ENCODE assay signal across 8 mouse cellular contexts in the genomic region with DNA sequence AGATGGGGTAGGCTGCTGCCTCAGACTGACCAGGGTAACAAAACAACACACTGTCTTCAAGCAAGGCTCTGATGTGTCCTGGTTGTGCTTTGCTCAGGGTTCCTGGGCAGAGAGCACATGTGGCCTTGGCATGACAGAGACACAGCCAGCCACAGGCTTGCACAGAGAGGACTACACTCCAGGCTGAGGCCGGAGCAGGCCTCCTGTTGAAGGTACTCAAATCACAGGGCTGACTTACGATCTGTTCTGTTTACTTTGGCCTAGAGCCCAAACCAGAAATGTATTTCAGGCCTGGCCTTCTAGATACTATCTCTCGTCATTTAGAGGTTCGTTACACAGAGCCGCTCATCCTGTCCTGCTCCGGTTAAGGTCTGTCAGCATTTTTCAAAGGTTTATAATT.
DNase-seq lines count a peak whose midpoint lies in the region; ATAC-seq and TF ChIP-seq lines count a peak whose summit lies in the region.
"Had no signal": no experiment of that assay in that cellular context is flagged by ENCODE, and none has a peak within 500 bp of the region (broad histone marks: within the 10 kb centered on the region; RNA-seq: fewer than 3 reads in every experiment).

No protein-coding gene starts in this region.

- H3K4me2 ChIP-seq in embryonic facial prominence, embryonic 12.5 days (replicated peaks), result no peak overlapping the region

- TF ChIP-seq POLR2A in liver, adult 2 months (IDR thresholded peaks at IDR 0.05; ENCODE audit: extremely low read depth, insufficient read depth, low read length), result no peak

- no peaks in the 10 kb centered on the region for H3K36me3 ChIP-seq in embryonic facial prominence, embryonic 12.5 days
- no peaks in the 10 kb centered on the region for H3K36me3 ChIP-seq in liver, adult 2 months (ENCODE audit: control insufficient read depth, insufficient read depth, low read length)
- no peaks in the 10 kb centered on the region for H3K36me3 ChIP-seq in midbrain, embryonic 10.5 days

- peak; percentile 20 to 25 for DNase-seq in urinary bladder, adult 18-20 months (ENCODE audit: low spot score in 2 of 2)
- DNase-seq in urinary bladder, adult 2 months (ENCODE audit: low spot score), result no peak
- peak; percentile 90 for DNase-seq in liver, adult 2 months (ENCODE audit: extremely low read depth, low read depth, low spot score)
- DNase-seq in yolk sac, embryonic 10.5 days (ENCODE audit: low spot score), result peak; percentile 52
- DNase-seq in right cerebral cortex, postnatal 4 days, result no peak
- no peak for DNase-seq in midbrain, embryonic 10.5 days (ENCODE audit: low spot score)

- WGBS in embryonic facial prominence, embryonic 12.5 days, result 40% methylated on average over 6 of the region's 6 CpGs
- WGBS in liver, adult 2 months, result 7% methylated on average over 6 of the region's 6 CpGs
- WGBS in midbrain, embryonic 10.5 days, result 85% methylated on average over 6 of the region's 6 CpGs

- H3K27ac ChIP-seq in embryonic facial prominence, embryonic 12.5 days, result peak overlapping the region; percentile 61
- no peak overlapping the region for H3K27ac ChIP-seq in liver, adult 2 months (replicated peaks; ENCODE audit: insufficient read depth, low read depth, low read length)
- no peak overlapping the region for H3K27ac ChIP-seq in midbrain, embryonic 10.5 days (replicated peaks)

- H3K79me2 ChIP-seq in liver, adult 2 months (ENCODE audit: control insufficient read depth, insufficient read depth, low read length), result 0 out of 2 replicates have a peak, but pooled peaks cover 4% of the 10 kb centered on the region

- no peak for TF ChIP-seq CTCF in liver, adult 2 months (IDR thresholded peaks at IDR 0.05; ENCODE audit: low read depth, low read length)

- peaks cover 16% of the 10 kb centered on the region for H3K4me1 ChIP-seq in embryonic facial prominence, embryonic 12.5 days
- H3K4me1 ChIP-seq in liver, adult 2 months (ENCODE audit: control insufficient read depth, insufficient read depth, low read length), result peaks cover 5% of the 10 kb centered on the region
- peaks cover 4% of the 10 kb centered on the region; the same call in 1 of the 2 replicates for H3K4me1 ChIP-seq in midbrain, embryonic 10.5 days
- H3K4me1 ChIP-seq: megakaryocyte, embryonic 14.5 days had no signal

- no peak overlapping the region for H3K9ac ChIP-seq in embryonic facial prominence, embryonic 12.5 days
- no peak overlapping the region for H3K9ac ChIP-seq in liver, adult 2 months (ENCODE audit: low read depth, low read length)

- H3K27me3 ChIP-seq in embryonic facial prominence, embryonic 12.5 days, result no peaks in the 10 kb centered on the region
- H3K27me3 ChIP-seq in liver, adult 2 months (ENCODE audit: control insufficient read depth, insufficient read depth, low read length), result no peaks in the 10 kb centered on the region
- peaks cover 9% of the 10 kb centered on the region; the same call in 1 of the 2 replicates for H3K27me3 ChIP-seq in midbrain, embryonic 10.5 days (ENCODE audit: low read depth, poor library complexity, severe bottlenecking)
- H3K27me3 ChIP-seq: megakaryocyte, embryonic 14.5 days had no signal

- peak; percentile 82 for ATAC-seq in embryonic facial prominence, embryonic 12.5 days (ENCODE audit: insufficient number of reproducible peaks, insufficient read depth, low FRiP score, low TSS enrichment)

- H3K9me3 ChIP-seq in embryonic facial prominence, embryonic 12.5 days, result no peaks in the 10 kb centered on the region
- H3K9me3 ChIP-seq in midbrain, embryonic 10.5 days (replicated peaks), result peaks cover 5% of the 10 kb centered on the region; the same call in 1 of the 2 replicates

- no peak overlapping the region for H3K4me3 ChIP-seq in embryonic facial prominence, embryonic 12.5 days
- H3K4me3 ChIP-seq in liver, adult 2 months (ENCODE audit: insufficient read depth, low read depth, low read length), result no peak overlapping the region
- no peak overlapping the region for H3K4me3 ChIP-seq in midbrain, embryonic 10.5 days
- H3K4me3 ChIP-seq: megakaryocyte, embryonic 14.5 days had no signal

Comparison
In these comparisons a context has a peak if more than half of its experiments do, and no peak if none do; other contexts are left out.
1. DNase-seq: peak in urinary bladder, adult 18-20 months (2 of 2), liver, adult 2 months (single experiment) and yolk sac, embryonic 10.5 days (single experiment); none in urinary bladder, adult 2 months (single experiment), right cerebral cortex, postnatal 4 days (single experiment) and midbrain, embryonic 10.5 days (single experiment).